Mouse (Mus musculus): Measurements from ENCODE around the gene Mfsd12.

Gene Mfsd12

DNA sequence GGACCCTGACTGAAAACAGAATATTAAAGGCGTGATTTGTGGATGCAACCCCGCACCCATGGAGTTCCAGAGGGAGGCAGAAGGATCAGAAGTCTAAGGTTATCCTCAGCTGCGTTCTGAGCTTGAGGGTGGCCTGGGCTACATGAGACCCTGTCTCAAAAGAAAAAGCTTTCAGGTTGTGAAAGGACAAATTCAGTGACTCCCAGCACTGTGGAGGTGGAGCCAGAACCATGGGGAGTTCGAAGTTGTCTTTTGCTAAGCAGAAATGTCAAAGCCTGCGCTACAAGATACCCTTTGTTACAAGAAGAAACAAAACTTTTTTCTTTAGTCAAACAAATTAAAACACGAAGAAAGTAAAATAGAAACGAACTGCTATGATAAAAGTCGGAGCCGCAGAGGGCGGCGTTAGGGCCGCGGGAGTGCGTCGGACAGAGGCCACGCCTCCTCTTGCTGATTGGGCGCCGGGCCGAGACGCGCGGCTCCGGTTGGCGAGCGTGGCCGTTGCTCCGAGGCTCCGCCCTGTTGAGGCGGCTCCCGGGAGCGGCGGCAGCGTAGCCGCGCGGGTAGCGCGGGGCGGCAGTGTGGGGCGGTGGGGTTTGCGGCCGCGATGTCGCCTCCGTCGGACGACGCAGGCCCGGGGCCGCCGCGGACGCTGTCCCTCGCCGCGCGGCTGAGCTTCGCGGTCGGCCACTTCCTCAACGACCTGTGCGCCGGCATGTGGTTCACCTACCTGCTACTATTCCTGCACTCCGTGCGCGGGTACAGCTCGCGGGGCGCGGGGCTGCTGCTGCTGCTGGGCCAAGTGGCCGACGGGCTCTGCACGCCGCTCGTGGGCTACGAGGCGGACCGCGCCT, at the start of gene Mfsd12:
Mfsd12 (plus strand) TSS at position 501 of the 854 bp plus-strand sequence.
- DNase-seq (ENCODE audit: extremely low read depth, low read depth, low spot score): no peak

DNA sequence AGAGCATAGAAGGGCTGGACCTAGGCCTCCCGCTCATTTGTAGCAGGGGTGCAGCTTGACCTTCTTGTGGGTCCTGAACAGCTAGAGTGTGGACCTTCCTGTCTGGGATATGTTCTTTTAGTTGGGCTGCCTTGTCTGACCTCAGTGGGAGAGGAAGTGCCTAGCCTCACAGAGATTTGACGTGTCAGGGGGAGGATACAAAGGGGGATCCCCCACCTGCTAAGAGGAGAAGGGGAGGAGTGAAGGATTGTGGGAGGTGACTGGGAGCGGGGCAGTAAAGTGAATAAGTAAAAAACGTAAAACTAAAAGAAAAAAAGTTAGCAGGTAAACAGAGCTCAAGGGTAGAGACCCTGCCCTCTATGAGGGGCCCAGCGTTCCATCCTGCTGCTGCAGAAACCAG, 47.7 kb upstream of the Mfsd12 start:
- DNase-seq (ENCODE audit: extremely low read depth, low read depth, low spot score): no peak

DNA sequence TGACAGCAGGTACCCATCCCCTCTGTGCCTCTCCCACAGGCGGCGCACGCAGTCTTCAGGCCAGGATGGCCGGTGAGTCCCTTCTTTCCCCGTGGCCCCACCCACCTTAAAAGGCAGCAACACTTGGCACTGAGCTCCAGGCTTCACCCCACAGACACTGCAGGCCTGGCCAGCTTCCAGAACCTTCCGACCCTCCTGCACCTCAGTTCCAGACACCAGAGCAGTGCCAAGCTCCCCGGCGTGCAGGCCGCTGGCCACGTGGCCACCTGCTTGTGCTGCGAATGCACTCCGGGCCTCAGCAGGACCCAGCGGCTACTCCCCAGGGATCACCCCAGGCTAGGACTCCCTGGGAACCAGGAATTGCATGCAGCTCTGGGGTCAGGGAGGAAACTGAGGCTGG, 43.7 kb upstream of the Mfsd12 start:
- no peak for DNase-seq (ENCODE audit: extremely low read depth, low read depth, low spot score)

DNA sequence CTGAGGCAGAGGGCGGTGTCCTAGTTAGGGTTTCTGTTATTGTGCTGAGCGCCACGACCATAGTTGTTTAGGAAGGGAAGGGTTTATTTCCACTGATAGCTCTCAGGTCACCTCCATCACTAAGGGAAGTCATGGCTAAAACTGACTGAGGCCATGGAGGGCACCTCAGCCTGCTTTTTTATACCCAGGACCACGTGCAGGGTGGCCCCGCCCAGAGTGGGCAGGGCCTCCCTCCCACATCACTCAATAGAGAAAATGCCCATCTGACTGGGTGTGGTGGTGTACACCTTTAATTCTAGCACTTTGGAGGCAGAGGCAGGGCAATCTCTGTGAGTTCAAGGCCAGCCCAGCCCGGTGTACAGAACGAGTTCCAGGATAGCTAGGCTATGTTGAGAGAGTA, 43.1 kb upstream of the Mfsd12 start:
- no peak for DNase-seq (ENCODE audit: extremely low read depth, low read depth, low spot score)

DNA sequence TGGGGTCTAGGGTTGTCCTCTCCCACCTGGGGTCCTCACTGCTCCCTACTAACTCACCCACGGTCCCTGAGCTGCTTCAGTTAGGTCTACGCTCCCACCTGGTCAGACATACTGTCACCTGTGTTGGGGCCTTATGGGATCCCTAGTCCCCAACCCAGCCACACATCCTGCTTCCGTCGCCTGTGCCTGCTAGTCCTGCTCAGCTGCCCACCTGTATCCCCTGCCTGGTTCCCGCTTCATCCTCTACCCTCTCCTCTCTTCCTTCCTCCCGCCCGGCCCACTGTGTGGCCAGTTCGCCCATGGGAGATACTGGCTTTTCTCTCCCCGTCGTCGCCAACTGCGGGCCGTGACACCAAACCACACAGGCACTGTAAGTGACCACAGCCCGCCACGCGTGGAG, 41.7 kb upstream of the Mfsd12 start:
- DNase-seq (ENCODE audit: extremely low read depth, low read depth, low spot score): no peak

DNA sequence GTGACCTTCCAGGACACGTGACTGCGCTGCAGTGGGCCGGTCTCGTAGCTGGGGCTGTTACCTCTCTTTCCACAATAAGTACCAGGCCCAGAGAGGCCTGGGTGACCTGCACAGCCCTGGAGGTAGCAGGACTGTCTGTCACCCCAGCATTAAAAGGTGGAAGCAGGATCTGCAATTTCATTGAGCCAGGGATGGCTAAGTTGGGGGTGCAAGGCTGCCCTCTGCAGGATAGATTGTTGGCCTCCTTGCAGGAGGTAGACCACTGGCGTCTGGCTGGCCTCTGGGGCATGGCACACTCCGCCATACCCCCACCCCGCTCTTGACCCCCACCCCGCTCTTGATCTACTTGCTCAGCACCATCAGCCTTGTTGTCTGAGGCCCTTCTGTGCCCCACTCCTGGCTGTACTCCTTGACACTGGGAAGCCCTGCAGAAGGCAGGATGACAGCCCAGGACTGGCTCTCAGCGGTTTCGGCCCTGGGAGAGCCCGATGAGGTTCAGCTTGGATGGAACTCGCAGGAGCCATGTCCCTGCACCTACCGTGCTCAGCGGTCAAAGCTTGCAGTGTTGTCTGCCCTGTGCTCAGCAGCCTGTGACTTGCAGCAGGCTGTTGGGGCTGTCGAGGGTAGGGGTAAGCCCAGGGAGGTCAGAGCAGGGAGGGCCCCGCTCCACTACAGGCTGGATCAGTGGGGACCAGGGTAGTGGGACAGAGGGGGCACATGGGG, 40.8 kb upstream of the Mfsd12 start:
- no peak for DNase-seq (ENCODE audit: extremely low read depth, low read depth, low spot score)

DNA sequence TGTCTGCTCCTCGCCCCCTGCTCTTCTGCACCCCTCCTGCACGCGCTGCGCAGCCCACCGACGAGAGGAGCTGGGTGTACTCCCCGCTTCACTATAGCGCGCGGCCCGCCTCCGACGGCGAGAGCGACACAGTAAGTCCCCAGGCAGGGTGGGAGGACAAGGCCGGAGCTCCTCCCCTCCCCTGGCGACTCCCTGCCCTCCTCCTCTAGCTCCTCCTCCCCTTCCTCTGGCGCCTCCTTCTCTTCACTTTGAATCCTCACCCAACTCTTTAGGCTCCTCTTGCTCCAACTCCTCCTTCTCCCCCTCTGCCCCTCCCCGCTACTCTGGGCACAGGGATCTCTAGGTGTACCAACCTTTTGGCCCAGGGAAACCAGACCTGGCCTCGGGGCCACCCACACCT, 40.0 kb upstream of the Mfsd12 start:
- DNase-seq (ENCODE audit: extremely low read depth, low read depth, low spot score): peak; percentile 40

DNA sequence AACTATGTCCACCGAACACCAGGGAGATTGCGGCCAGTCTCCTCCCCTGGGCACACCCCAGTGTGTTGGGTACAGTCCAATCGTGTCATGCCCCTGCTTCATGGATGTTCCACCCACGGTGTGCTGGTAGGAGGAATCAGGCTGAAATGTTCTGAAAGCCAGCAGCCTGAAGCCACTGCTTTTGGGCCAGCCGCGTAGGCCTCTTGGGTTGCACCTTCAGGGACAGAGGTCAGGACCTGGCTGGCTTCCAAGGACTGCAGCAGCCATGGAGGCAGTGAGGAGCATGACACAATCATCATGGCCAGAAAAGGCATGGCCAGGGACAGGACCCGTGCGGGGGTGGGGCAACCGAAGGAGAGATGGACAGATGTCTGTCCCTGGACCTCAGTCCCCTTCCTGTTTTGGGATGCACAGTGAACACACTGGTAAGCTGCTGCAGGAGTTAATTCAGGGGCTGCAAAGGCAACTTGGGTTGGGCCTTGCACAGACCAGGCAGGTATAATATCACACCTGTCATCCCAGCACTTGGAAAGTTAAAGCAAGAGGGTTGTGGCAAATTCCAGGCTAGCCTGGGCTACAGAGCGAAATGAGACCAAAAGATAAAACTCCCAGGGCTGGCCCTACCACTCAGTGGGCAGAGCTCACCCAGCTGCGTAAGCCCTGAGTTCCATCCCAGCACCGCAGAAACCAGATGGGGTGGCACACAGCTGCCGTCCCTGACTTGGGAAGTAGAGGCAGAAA, 38.5 kb upstream of the Mfsd12 start:
- peak; percentile 56 for DNase-seq (ENCODE audit: extremely low read depth, low read depth, low spot score)

DNA sequence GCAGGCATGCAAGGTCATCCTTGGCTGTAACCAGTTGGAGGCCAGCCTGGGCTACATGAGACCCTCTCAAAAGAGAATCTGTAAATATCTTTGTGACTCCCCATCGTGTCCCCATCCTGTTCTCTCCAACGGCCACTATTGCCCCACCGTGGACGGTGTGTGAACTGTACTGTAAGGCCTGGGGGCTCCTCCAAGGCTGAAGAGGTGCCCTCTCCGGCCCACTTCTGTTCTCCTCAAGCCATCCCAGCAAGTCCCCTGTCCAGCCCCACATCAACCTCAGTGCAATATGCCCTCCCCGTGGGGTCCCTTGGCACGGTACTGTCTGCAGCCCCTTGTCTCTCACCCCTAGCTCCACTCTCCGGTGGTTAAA, 38.0 kb upstream of the Mfsd12 start:
- no peak for DNase-seq (ENCODE audit: extremely low read depth, low read depth, low spot score)

DNA sequence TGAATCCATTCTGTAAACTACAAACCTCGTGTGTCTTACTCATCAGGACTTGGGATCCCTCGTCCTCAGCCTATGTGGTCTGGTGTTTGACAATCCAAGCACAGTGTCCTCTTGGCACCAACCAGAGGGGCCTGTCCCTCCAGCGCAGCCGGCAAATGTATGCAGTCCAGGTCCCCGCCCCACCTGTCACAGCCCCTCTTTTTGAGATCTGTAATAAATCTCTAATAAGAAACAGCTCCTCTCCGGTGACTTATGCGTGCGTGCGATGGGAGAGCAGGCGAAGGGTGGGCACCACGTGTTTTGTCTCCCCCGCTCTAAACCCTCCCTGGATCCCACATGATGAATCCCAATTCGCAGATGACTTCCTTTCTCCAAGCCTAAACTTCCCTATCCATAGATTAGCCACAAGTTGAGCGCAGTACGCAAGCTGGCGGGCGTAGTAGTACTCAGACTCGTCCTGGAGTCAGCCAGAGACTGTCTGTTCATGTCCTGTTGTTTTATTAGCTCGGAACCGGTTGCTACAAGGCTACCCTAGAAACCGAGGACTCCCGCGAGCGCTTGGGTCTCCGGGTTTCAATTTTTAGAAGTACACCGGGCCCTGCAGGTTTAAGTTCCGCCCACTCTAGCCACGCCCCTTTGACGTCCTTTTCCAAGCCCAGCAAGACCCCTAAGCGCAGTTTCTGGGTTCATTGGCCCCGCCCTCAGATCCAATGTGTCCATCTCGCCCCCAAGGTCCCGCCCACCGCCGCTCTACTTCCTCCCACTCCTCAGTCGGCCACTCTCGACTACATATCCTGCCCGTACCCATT, 37.3 kb upstream of the Mfsd12 start:
- DNase-seq (ENCODE audit: extremely low read depth, low read depth, low spot score): no peak

DNA sequence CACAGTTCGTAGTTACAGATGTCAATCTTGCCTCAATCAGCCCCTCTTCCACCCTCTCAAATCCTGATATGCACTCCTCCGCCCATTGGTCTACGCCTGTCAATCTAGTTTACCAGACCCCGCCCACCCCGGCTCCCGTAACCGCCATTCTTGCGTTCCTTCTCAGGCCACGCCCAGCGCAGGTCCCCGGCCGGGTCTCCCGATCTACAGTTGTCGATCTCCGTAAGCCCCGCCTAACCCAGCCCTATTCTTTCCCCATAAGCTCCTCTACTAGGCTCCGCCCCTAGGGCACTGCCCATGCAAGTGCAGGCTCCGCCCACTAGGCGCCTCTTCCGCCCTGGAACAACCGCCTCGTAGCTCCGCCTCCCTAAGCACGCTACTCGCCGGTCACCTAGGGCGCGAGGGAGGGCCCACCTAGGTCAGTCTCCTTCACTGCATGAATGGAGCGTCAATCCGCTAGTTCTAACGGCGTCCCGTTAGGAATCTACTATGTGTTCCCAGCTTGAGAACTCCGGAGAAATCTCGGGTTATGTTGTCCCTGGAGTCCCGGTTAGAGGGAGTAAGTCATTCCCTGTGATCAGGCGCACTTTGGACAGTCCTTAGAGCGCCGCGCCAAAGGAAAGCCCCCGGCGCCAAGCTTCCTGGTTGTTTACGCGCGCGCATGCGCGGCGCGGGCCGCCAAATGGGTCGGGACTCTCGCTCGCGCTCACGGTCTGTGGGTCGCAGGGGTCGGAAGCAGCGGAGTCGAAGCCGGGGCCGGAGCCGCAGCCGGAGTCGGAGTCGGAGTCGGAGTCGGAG, 36.5 kb upstream of the Mfsd12 start, which contains the start of gene Cactin:
Cactin (plus strand) TSS at position 554 of the 798 bp plus-strand sequence.
- peak; percentile 99 for DNase-seq (ENCODE audit: extremely low read depth, low read depth, low spot score)

DNA sequence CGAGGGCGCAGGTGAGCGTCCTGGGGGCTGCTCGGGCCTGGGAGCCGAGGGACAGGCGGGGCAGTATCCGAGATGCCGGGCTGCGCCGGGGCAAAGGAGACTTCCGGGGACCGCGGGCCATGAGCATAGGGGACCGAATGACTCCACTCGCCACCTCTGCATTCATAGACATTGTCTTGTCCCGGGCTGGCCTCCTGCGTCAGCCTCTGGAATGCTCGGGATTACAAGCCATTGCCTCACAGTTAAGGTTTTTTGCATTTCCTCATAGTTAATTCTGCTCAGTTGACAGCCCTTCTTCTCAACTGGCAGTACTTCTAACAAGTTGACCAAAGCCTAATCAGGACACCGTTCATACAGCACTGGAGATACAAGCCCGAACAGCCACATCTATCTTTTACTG, 35.9 kb upstream of the Mfsd12 start:
- no peak for DNase-seq (ENCODE audit: extremely low read depth, low read depth, low spot score)

DNA sequence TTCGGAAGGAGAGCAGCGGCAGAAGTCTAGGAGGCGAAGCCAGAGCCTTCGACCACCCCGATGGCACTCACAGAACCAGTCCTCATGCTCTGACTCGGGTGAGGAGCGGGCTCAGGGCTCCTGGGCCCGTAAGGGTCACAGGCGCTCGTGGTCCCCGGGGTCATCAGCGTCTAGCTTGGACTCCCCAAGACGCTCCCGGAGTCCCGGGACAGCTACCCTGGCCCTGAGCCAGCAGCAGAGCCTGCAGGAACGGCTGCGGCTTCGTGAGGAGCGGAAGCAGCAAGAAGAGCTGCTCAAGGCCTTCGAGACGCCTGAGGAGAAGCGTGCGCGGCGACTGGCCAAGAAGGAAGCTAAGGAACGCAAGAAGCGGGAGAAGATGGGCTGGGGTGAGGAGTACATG, 34.8 kb upstream of the Mfsd12 start:
- no peak for DNase-seq (ENCODE audit: extremely low read depth, low read depth, low spot score)

DNA sequence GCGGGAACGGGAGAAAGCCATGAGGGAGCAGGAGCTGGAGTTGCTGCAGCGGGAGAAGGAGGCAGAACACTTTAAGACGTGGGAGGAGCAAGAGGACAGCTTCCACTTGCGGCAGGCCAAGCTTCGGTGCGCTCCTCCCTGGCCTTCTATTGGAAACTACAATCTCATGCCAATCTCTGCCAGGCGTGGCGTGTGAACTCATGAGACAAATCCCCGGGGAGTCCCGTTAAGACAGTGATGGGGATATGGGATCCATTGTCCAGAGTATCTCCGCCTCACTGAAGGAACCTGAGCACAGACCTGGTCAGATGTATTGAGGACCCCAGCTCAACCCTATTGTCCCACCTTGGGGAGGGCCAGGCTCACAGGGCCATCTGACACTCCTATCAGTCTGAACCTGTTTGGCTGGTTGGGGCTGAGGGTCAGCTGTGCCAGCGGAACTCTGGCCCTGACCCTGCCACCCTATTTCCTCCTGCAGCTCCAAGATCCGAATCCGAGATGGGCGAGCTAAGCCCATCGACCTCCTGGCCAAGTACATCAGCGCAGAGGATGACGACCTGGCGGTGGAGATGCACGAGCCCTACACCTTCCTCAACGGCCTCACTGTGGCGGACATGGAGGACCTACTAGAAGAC, 34.0 kb upstream of the Mfsd12 start:
- no peak for DNase-seq (ENCODE audit: extremely low read depth, low read depth, low spot score)

DNA sequence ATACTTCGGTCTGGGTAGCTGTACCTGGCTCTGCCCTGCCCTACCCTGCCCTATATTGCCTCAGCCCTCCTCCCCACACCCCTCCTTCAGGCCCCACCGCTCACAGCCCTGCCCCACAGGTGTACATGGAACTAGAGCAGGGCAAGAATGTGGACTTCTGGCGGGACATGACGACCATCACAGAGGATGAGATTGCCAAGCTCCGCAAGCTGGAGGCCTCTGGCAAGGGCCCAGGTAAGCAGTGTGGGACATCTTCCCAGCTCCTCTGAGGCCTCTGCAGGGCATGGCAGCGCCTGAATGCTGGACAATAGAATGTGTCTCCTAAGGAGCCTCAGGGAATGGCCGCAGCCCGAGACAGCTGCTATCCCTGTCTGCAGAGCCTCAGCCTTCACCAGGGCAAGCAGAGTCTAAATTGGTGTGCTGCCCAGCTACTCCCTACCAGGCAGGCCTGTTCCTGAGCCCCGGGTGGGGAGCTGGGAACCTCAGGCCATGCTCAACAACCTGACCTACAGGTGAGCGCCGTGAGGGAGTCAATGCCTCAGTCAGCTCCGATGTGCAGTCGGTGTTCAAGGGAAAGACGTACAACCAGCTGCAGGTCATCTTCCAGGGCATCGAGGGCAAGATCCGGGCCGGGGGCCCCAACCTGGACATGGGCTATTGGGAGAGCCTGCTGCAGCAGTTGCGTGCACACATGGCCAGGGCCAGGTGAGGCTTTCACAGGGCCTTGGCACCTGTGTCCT, 33.3 kb upstream of the Mfsd12 start:
- no peak for DNase-seq (ENCODE audit: extremely low read depth, low read depth, low spot score)

DNA sequence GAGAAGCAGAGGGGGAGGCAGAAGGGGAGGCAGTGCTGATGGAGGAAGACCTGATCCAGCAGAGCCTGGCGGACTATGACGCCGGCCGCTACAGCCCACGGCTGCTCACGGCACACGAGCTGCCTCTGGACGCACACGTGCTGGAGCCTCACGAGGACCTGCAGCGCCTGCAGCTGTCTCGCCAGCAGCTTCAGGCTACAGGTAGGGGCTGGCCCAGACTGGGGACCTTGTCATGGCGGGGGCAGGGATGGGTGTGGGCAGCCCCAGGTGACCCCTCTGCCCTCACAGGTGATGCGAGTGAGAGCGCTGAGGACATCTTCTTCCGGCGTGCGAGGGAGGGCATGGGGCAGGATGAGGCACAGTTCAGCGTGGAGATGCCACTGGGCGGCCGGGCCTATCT, 32.1 kb upstream of the Mfsd12 start:
- DNase-seq (ENCODE audit: extremely low read depth, low read depth, low spot score): no peak

DNA sequence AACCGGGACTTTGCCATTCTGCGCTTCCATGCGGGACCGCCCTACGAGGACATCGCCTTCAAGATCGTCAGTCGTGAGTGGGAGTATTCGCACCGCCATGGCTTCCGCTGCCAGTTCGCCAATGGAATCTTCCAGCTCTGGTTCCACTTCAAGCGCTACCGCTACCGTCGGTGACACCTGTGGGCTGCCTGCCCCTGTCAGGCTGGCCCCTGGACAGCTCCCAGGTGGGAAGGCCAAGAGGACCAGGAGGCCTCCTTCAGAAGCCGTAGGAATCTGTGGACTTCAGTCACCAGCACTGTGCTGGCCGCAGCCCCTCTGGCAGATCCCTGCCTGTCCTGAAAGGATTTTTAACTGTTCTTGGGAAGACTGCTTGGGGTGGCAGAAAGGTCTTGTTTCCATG, 31.5 kb upstream of the Mfsd12 start:
- no peak for DNase-seq (ENCODE audit: extremely low read depth, low read depth, low spot score)

DNA sequence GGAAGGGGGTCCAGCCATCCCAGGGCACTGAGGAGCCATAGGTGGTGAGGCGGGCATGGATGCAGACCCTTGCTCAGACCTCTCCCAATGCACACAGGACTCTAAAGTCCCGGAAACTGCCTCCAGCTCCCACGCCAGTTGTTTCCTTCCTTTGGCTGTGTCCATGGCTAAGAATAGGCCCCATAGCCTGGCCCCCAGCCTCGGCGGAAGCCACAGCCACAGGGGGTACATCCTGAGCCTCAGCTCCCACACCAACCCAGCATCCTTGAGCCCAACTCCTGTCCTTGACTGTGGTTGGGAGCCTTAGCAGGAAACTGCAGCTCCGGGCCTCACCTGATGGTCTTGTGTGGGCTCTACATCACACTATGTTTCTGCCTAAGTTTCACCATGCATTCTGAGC, 30.4 kb upstream of the Mfsd12 start:
- no peak for DNase-seq (ENCODE audit: extremely low read depth, low read depth, low spot score)

DNA sequence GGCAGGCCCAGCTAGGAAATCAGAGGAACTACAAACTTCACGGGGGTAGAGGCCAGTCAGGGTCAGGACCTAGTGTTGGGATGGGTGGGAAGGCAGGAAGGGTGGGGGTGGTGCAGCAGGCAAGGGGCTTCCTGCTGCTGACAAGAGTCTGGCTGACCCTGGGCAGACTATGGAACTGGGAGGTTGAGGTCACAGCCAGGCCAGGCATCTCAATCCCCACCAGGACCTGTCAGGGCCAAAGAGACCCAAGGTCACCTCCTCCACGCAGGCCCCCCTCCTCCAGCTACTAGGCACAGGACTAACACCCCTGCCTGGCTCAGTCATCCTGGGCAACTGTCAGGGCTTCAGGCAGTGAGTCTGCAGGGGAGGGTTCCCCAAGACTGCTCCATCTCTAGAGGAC, 29.3 kb upstream of the Mfsd12 start:
- DNase-seq (ENCODE audit: extremely low read depth, low read depth, low spot score): no peak
